Mouse (Mus musculus) heart, embryonic 12.5 days (tissue): Measurements from ENCODE around the gene Lmo1. TPM values are rescaled to one million over a fixed set of nuclear protein-coding genes. Genes with fewer than 3 reads are reported as not detected.

Experiments
- ATAC-seq: fragments of 200-750 bp; cut with Nextera tagmentation; 2 replicates; pipeline ENCODE4 v1.8.0; 2017; ENCODE audit warnings: moderate TSS enrichment, moderate library complexity; ENCODE audit not compliant: insufficient number of reproducible peaks, low FRiP score
- H3K27ac ChIP-seq: fragments of 300-500 bp; sonication (generic); 2 replicates; pipeline ENCODE4 v1.5.1; 2016; ENCODE audit warnings: mild to moderate bottlenecking, moderate library complexity; ENCODE audit not compliant: poor library complexity, severe bottlenecking
- H3K27me3 ChIP-seq: fragments of 300-500 bp; sonication (generic); replicated peaks from 2 replicates; pipeline ENCODE4 v1.6.1; 2016; ENCODE audit warnings: mild to moderate bottlenecking, moderate library complexity
- H3K36me3 ChIP-seq: fragments of 300-500 bp; sonication (generic); 2 replicates; pipeline ENCODE4 v1.6.1; 2016; ENCODE audit warnings: mild to moderate bottlenecking, moderate library complexity
- H3K4me1 ChIP-seq: fragments of 300-500 bp; sonication (generic); replicated peaks from 2 replicates; pipeline ENCODE4 v1.6.1; 2016; ENCODE audit warnings: mild to moderate bottlenecking
- H3K4me2 ChIP-seq: fragments of 300-500 bp; sonication (generic); 2 replicates; pipeline ENCODE4 v1.6.1; 2016; ENCODE audit warnings: mild to moderate bottlenecking, moderate library complexity
- H3K4me3 ChIP-seq: fragments of 300-500 bp; sonication (generic); 2 replicates; pipeline ENCODE4 v1.5.1; 2016; ENCODE audit warnings: mild to moderate bottlenecking
- H3K9ac ChIP-seq: fragments of 300-500 bp; sonication (generic); 2 replicates; pipeline ENCODE4 v1.6.1; 2016; ENCODE audit warnings: mild to moderate bottlenecking, moderate library complexity
- H3K9me3 ChIP-seq: fragments of 300-500 bp; sonication (generic); replicated peaks from 2 replicates; pipeline ENCODE4 v1.6.1; 2016; ENCODE audit warnings: mild to moderate bottlenecking, moderate library complexity
- WGBS: fragments of 180-500 bp; shearing (Covaris S2); methylation state at CpG from one replicate; pipeline ENCODE4 v1.1.7; 2016; 5-methylcytosine and 5-hydroxymethylcytosine counted together
- polyA plus RNA-seq: library from polyadenylated mRNA; unstranded; fragments of >200 nt; fragmentation: Nextera tagmentation; extraction: Ambion mirVana; gene quantifications from 2 replicates; pipeline ENCODE4 v1.2.1, GENCODE M21; 2016

The Lmo1 gene
- polyA plus RNA-seq, 1 experiment from 2014 or later: 1.6 TPM

DNA sequence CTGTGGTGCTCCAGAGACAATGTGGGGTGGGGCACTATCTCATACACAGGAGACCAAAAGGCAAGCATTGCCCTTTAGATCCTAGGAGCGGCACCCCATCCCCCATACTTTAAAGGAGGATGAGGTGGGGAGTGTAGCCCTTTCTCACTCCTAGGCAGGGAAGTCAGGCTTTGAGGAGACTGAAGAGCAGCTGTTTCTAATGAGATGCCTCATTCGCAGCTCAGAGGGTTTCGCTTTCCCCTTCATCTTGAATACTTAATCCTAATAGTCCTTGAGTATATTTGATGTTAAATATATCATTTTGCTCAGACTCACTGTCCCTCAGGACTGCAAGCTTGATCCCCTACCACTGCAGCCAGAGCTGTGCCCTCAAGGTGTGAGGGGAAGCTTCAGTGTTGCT, 3.1 kb downstream of the Lmo1 start:
- no peak overlapping the region for H3K4me2 ChIP-seq
- no peak overlapping the region for H3K9ac ChIP-seq
- H3K27me3 ChIP-seq: peaks cover 90% of the 10 kb centered on the region
- no peak for ATAC-seq
- WGBS: 58% methylated on average over 3 of the region's 3 CpGs
- H3K4me3 ChIP-seq: no peak overlapping the region
- H3K9me3 ChIP-seq: no peaks in the 10 kb centered on the region; the same call in 1 of the 2 replicates
- no peak overlapping the region for H3K27ac ChIP-seq
- peaks cover 9% of the 10 kb centered on the region for H3K4me1 ChIP-seq
- H3K36me3 ChIP-seq: no peaks in the 10 kb centered on the region

DNA sequence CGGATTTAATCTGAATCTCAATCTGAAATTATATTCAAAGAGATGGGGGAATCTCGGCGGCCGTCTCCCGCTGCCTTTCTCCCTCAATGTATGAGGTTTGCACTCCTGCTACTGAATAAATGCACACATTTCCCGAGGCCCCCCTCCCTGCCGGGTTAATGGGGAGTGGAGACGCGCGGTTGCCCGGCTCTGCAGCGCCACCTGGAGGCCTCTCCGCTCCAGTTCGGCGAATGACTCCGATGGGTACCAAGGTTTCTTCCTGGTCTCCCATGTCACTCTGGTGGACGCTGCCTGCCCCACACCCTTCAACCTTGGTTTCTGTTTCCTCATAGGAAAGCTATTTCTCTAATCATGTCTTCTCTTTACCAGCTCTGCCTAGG, 4.6 kb downstream of the Lmo1 start:
- Histone ChIP-seq H3K36me3 (no peaks in the 10 kb centered on the region), H3K9me3 (no peaks in the 10 kb centered on the region; the same call in 1 of the 2 replicates), H3K4me1 (peaks cover 9% of the 10 kb centered on the region), H3K9ac (0 out of 2 replicates have a peak overlapping the region, but pooled peaks have one; percentile 60), H3K4me3 (peak overlapping the region; percentile 49), H3K27ac (no peak overlapping the region), H3K27me3 (peaks cover 89% of the 10 kb centered on the region), H3K4me2 (peak overlapping the region; percentile 98)
- WGBS: under 1% methylated on average over 17 of the region's 17 CpGs
- ATAC-seq: 0 out of 2 replicates have a peak, but pooled peaks have one; percentile 27

DNA sequence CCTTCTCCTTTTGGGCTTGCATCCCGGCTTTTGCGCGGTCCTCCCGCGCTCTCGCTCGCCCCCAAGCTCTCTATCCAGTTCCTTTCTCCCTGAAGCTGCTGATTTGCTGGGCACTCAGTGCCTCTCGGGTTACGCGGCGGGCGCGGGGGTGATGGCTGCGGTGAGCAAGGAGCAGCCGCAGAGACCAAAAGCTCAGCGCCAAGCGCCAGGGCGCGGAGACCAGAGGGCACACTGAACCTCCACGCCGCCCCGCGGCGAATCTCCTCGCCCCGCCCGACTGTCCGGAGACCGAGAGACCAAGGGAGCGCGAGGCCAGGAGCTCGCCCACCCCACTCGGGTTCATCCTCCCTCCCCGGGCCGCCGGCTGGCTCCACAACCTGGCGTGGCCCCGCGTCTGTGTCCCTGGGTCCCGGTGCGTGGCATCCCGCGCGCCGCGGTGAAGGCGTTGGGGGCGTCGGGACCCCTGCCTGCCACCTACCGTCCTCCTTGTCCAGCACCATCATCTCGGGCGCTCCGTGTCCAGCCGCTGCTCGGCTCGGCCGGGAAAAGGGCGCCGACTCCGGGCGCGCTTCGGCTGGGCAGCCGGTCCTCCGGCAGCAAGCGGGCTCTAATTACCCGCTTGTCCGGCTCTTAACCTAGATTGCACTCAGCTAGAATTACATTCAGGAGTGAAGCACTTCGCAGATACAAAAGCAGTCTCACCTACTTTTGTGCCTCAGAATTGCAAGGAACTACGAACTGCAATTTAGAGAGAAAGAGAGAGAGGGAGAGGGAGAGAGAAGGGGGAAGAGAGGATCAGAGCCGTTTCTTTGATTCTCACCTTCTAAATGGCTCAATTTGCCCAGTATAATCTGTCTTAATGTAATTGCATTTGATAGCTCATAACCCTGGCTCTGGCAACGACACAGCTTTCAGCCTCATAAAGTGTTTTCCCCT, 5.2 kb downstream of the Lmo1 start:
- Histone ChIP-seq H3K4me3 (peak overlapping the region; percentile 49), H3K9me3 (no peaks in the 10 kb centered on the region; the same call in 1 of the 2 replicates), H3K4me1 (peaks cover 9% of the 10 kb centered on the region), H3K9ac (peak overlapping the region; percentile 60; the same call in 1 of the 2 replicates), H3K4me2 (peak overlapping the region; percentile 98), H3K36me3 (no peaks in the 10 kb centered on the region), H3K27me3 (peaks cover 84% of the 10 kb centered on the region), H3K27ac (no peak overlapping the region)
- ATAC-seq: no peak
- WGBS: under 1% methylated on average over 69 of the region's 72 CpGs

DNA sequence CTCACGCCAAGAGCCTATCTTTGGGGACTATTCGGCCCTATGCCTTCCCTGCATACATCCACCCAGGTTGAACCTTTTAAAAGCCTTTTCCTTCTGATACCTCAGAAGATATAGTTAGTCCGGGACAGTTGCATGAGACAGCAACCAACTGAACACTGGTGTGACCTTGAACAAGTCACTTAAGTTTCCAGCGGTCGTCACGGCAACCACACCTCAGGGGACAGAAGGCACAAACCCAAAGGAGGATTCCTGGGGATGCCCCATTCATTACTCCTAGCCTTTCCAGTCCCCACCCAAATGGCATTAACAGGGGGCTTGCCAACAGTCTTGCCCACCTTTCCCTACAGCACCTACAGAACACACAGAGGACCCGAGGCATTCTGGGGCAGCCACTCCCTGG, 6.3 kb downstream of the Lmo1 start:
- no peak overlapping the region for H3K27ac ChIP-seq
- H3K4me2 ChIP-seq: peak overlapping the region; percentile 98; the same call in 1 of the 2 replicates
- no peaks in the 10 kb centered on the region for H3K36me3 ChIP-seq
- H3K4me1 ChIP-seq: peaks cover 9% of the 10 kb centered on the region
- 83% methylated on average over 7 of the region's 7 CpGs for WGBS
- H3K9ac ChIP-seq: no peak overlapping the region
- H3K27me3 ChIP-seq: peaks cover 76% of the 10 kb centered on the region
- ATAC-seq: no peak
- no peaks in the 10 kb centered on the region; the same call in 1 of the 2 replicates for H3K9me3 ChIP-seq
- H3K4me3 ChIP-seq: no peak overlapping the region

DNA sequence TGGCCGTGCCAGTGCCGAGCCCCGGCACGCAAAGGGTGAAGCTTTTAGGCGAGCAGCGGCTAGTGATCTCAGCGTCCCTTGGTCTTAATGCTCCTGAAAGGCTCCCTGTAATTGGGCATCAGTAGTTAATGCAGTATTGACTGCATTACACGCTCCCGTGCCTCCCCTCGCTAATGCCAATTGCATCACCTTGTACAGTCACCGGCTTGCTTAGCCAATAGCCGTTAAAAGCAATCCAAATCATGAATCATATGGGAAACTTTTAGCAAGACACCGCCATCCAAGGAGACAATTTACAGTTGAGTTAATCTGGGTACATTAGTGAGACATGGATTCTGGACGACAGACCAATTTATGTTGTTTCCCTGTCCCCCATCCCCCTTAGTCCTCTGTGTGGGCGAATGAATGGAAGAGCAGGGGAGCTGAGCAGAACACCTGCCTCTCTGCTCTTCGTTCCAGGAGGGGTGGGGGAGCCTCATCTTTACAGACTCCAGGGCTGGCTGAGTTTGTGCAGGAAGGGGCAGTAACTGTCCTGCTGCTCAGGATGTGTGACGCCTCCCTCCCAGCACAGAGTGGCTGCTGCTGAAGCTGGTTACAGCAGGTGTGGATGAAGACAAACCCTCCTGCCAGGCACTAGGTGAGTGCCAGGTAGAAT, 8.9 kb downstream of the Lmo1 start:
- H3K36me3 ChIP-seq: no peaks in the 10 kb centered on the region
- H3K4me3 ChIP-seq: no peak overlapping the region
- WGBS: 71% methylated on average over 17 of the region's 17 CpGs
- ATAC-seq: no peak
- H3K9ac ChIP-seq: no peak overlapping the region
- peaks cover 9% of the 10 kb centered on the region for H3K4me1 ChIP-seq
- H3K4me2 ChIP-seq: no peak overlapping the region
- H3K9me3 ChIP-seq: no peaks in the 10 kb centered on the region; the same call in 1 of the 2 replicates
- H3K27me3 ChIP-seq: peaks cover 52% of the 10 kb centered on the region
- no peak overlapping the region for H3K27ac ChIP-seq

DNA sequence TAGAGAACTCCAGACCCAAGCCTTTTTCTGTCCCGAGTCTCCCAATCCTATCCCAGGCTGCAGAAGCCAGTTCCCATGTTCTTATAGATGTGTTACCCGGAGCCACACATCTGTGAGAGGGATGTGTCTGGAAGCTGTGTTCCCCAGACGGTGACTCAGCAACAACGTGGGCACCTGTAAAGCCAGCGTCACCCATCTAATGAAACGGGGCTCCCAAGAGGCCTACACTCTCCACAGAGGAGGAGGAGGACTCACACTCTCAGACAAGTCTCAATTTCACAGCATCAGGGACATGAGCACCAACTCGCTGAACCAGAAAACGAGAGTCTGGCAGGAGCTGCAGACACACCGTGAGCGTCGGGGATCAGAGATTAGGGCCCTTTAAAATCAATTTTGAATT, 20.7 kb downstream of the Lmo1 start:
- no peaks in the 10 kb centered on the region for H3K4me1 ChIP-seq
- no peaks in the 10 kb centered on the region for H3K9me3 ChIP-seq
- H3K36me3 ChIP-seq: no peaks in the 10 kb centered on the region
- 75% methylated on average over 11 of the region's 11 CpGs for WGBS
- H3K27ac ChIP-seq: no peak overlapping the region
- no peak overlapping the region for H3K9ac ChIP-seq
- peaks cover 12% of the 10 kb centered on the region; the same call in 1 of the 2 replicates for H3K27me3 ChIP-seq
- ATAC-seq: no peak
- no peak overlapping the region for H3K4me2 ChIP-seq
- H3K4me3 ChIP-seq: no peak overlapping the region

DNA sequence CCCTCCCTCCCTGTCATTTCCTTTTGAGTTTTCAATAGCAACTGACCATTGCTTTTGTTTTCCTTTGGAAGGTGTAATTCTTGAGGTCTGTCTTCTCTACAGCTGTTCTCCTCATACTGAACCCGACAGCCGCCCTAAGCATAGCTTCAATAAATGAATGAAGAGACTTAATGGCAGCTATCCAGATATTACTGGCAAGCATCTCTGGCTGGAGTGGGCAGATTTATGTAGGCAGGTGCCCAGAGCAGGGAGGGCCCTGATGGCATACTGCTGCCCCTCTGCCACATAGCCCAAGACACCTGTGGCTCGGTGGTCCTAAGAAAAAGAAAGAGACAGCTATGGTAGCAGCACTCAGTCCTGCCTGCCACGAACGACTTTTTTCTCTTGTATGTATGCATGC, 21.5 kb downstream of the Lmo1 start:
- Histone ChIP-seq H3K4me3 (no peak overlapping the region), H3K9me3 (no peaks in the 10 kb centered on the region), H3K9ac (no peak overlapping the region), H3K4me1 (no peaks in the 10 kb centered on the region), H3K36me3 (no peaks in the 10 kb centered on the region), H3K4me2 (no peak overlapping the region), H3K27ac (no peak overlapping the region), H3K27me3 (peaks cover 12% of the 10 kb centered on the region; the same call in 1 of the 2 replicates)
- 68% methylated on average over 5 of the region's 5 CpGs for WGBS
- ATAC-seq: no peak

DNA sequence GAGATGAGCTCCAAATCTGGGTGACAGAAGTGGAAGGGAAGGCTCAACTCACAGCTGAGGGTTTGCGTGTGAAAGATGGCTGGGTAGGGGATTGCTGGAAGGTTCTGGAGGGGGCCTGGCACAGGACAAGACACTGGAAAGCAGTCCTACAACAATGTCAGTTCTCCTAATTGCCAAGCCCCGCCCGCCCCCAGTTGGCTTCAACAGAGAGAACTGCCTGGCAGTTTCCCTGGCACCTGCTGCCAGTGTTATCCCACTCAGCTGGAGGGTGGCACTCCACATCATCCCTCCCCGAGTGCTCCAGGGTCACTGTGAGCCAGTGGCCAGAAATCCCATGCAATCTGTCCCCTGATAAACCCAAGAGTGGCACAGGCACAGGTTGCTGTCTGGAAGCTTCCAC, 23.9 kb downstream of the Lmo1 start:
- WGBS: 78% methylated on average over 4 of the region's 4 CpGs
- no peaks in the 10 kb centered on the region for H3K9me3 ChIP-seq
- H3K27me3 ChIP-seq: peaks cover 18% of the 10 kb centered on the region
- H3K36me3 ChIP-seq: no peaks in the 10 kb centered on the region
- no peak overlapping the region for H3K27ac ChIP-seq
- ATAC-seq: no peak
- no peaks in the 10 kb centered on the region for H3K4me1 ChIP-seq
- H3K9ac ChIP-seq: no peak overlapping the region
- no peak overlapping the region for H3K4me2 ChIP-seq
- H3K4me3 ChIP-seq: no peak overlapping the region

DNA sequence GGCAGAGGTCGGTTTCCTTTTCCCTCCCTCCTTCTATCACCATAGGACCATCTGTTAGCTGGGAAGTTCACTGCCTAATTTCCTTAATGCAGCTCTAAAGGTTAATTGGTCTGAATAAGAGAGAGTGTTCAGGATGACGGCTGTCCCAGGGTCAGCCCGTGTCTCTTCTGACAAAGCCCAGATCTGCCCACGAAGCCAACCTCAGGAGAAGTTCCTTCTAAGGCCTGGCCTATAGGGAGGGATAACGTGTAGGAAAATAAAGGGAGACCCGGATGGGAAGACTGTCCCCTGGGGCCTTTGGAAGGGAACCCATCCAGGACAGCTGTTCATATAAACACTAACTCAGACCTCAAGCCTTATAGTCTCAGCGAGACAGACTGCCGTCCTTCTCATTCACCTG, 29.8 kb downstream of the Lmo1 start:
- no peak overlapping the region for H3K4me3 ChIP-seq
- ATAC-seq: no peak
- no peaks in the 10 kb centered on the region for H3K4me1 ChIP-seq
- peaks cover 29% of the 10 kb centered on the region for H3K27me3 ChIP-seq
- H3K4me2 ChIP-seq: no peak overlapping the region
- H3K27ac ChIP-seq: no peak overlapping the region
- H3K36me3 ChIP-seq: no peaks in the 10 kb centered on the region
- WGBS: 46% methylated on average over 8 of the region's 8 CpGs
- no peaks in the 10 kb centered on the region for H3K9me3 ChIP-seq
- H3K9ac ChIP-seq: no peak overlapping the region

DNA sequence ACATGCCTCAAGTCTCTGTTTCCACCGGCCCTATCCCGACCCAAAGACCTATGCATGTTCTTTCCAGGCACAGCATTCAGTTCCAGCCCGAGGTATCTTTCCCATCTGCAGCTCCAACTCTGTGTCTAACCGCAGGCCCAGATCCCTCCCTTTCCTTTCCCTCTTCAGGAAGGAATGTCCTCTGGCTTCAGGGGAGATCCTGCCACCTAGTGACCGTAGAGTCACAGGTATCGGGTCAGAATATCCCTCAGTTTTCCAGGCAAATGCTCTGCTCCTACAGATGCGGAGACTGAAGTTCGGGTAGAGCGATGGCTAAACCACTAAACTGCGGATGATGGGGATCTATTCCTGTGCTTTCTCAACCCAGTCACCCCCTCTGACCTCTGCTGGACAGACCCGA, 30.3 kb downstream of the Lmo1 start:
- no peak overlapping the region for H3K27ac ChIP-seq
- WGBS: 40% methylated on average over 11 of the region's 11 CpGs

DNA sequence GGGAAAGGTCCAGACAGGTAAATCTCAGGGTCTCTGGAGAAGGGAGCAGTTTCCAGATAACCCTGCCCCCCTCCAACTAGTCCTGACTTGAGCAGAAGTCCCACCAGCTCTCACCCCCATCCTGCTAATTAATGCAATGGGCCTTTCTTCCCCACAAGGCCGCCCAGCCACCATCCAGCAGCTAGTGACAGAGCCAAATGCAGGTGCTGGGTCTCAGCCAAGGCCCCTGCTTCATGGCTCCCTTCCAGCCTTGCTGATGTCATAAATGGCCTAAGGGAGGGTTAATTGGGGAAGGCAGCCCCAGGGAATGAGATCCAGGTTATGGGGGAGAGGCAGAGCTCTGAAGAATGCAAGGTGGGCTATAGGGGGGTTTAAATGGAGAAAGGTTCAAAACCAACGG, 32.4 kb downstream of the Lmo1 start:
- H3K27ac ChIP-seq: no peak overlapping the region
- no peak overlapping the region for H3K4me2 ChIP-seq
- no peaks in the 10 kb centered on the region for H3K9me3 ChIP-seq
- 72% methylated on average over 2 of the region's 2 CpGs for WGBS
- H3K4me1 ChIP-seq: no peaks in the 10 kb centered on the region
- no peak overlapping the region for H3K4me3 ChIP-seq
- ATAC-seq: no peak
- H3K9ac ChIP-seq: no peak overlapping the region
- peaks cover 29% of the 10 kb centered on the region for H3K27me3 ChIP-seq
- H3K36me3 ChIP-seq: no peaks in the 10 kb centered on the region

More for the DNA sequence above, 30.3 kb downstream of the Lmo1 start:
- Histone ChIP-seq H3K4me3 (no peak overlapping the region), H3K36me3 (no peaks in the 10 kb centered on the region), H3K9ac (no peak overlapping the region), H3K27me3 (peaks cover 29% of the 10 kb centered on the region), H3K9me3 (no peaks in the 10 kb centered on the region), H3K4me2 (no peak overlapping the region), H3K4me1 (no peaks in the 10 kb centered on the region)
- ATAC-seq: no peak
